Mouse (Mus musculus) liver, postnatal 0 days (tissue): ENCODE data around the gene Uba7. TPM values are rescaled to one million over a fixed set of nuclear protein-coding genes. Genes with fewer than 3 reads are reported as not detected.

ENCODE experiments used
- ATAC-seq: fragments of 200-750 bp; cut with Nextera tagmentation; 2 replicates; pipeline ENCODE4 v1.8.0; 2017; ENCODE audit warnings: mild to moderate bottlenecking, moderate library complexity
- DNase-seq: peaks from one replicate; pipeline ENCODE4 v3.0.0-alpha.2; 2016
- H3K27ac ChIP-seq: fragments of 300-500 bp; sonication (generic); 2 replicates; pipeline ENCODE4 v1.5.1; 2014; ENCODE audit warnings: antibody characterized with exemption, moderate library complexity, mild to moderate bottlenecking, low read depth
- H3K27me3 ChIP-seq: fragments of 300-500 bp; sonication (generic); 2 replicates; pipeline ENCODE4 v1.6.1; 2014; ENCODE audit warnings: low read length, control low read depth, mixed read lengths; ENCODE audit not compliant: insufficient read depth
- H3K36me3 ChIP-seq: fragments of 300-500 bp; sonication (generic); replicated peaks from 2 replicates; pipeline ENCODE4 v1.6.1; 2014; ENCODE audit warnings: mild to moderate bottlenecking, control low read depth, low read length, moderate library complexity, mixed read lengths; ENCODE audit not compliant: insufficient read depth
- H3K4me1 ChIP-seq: fragments of 300-500 bp; sonication (generic); 2 replicates; pipeline ENCODE4 v1.6.1; 2014; ENCODE audit warnings: antibody characterized with exemption, mild to moderate bottlenecking, control low read depth; ENCODE audit not compliant: insufficient read depth
- H3K4me2 ChIP-seq: fragments of 300-500 bp; sonication (generic); 2 replicates; pipeline ENCODE4 v1.6.1; 2014; ENCODE audit warnings: low read depth, mild to moderate bottlenecking, low read length, moderate library complexity, mixed read lengths
- H3K4me3 ChIP-seq: fragments of 300-500 bp; sonication (generic); 2 replicates; pipeline ENCODE4 v1.5.1; 2014; ENCODE audit warnings: low read depth, low read length
- H3K9ac ChIP-seq: fragments of 300-500 bp; sonication (generic); replicated peaks from 2 replicates; pipeline ENCODE4 v1.6.1; 2014; ENCODE audit warnings: mild to moderate bottlenecking, moderate library complexity
- H3K9me3 ChIP-seq: fragments of 300-500 bp; sonication (generic); 2 replicates; pipeline ENCODE4 v1.6.1; 2016; ENCODE audit warnings: mild to moderate bottlenecking, control low read depth, low read length, mixed read lengths
- CTCF ChIP-seq: sonication (generic); IDR thresholded peaks from 2 replicates; pipeline ENCODE4 v1.5.1; 2016; ENCODE audit warnings: antibody characterized with exemption, low read depth
- EP300 ChIP-seq: IDR thresholded peaks from 2 replicates; pipeline ENCODE4 v1.6.1; 2016; ENCODE audit warnings: antibody characterized with exemption, low read depth, mild to moderate bottlenecking
- WGBS: fragments of 180-500 bp; shearing (Covaris S2); extraction: QIAGEN DNeasy Blood & Tissue Kit; methylation state at CpG from one replicate; pipeline ENCODE4 v1.1.7; 2014; ENCODE audit not compliant: insufficient replicate concordance; 5-methylcytosine and 5-hydroxymethylcytosine counted together
- polyA plus RNA-seq: library from polyadenylated mRNA; unstranded; fragments of >200 nt; fragmentation: Nextera tagmentation; extraction: Ambion mirVana; gene quantifications from 2 replicates; pipeline ENCODE4 v1.2.1, GENCODE M21; 2015

The Uba7 gene
- polyA plus RNA-seq, 1 experiment from 2014 or later, result 33.2 TPM

DNA sequence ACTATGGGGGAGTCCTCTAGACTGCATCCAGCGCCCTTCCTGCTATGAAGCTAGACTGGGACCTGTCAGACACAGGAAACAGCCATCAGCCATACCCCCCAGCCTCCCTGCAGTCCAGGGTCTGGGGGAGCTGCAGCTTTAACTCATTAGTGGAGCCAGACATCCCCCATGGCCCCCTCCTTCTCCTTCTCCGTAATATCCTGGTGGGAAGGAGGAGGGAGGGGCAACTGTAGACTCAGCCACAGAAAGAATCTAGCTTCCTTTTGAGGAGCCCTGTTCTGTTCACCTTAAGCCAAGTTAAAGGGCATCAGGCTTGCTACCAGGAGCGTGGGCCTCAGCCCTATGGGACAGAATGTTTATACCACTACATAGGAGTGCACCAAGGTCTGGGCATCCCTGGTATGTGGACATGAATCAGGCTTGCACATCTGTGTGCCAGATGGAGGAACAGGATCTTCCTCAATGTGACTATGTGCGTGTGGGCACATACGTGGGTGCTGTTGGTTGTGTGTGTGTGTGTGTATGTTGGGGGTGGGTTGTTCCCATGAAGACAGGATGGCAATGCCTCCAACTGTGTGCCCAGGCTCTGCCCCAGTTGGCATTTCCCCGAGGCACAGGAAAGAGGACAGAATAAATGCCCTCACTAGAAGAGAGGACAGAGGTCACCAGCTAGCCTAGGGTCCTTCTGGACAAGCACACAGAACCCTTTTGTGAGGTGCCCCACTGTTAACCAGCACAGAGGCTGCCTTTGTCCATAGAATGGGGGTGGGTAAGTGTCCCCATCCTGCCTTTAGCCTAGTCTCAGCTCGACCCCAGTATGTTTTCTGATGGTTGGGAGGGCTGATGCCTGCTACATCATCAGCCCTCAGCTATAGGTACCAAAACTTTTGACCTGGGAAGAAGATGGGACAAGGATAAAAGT lies 6.6 kb downstream of the Uba7 start:
- H3K4me2 ChIP-seq, result peak overlapping the region; percentile 87
- peaks cover 70% of the 10 kb centered on the region for H3K4me1 ChIP-seq
- WGBS, result 37% methylated on average over 7 of the region's 7 CpGs
- no peak for ATAC-seq
- peak overlapping the region; percentile 63 for H3K4me3 ChIP-seq
- no peaks in the 10 kb centered on the region for H3K9me3 ChIP-seq
- H3K27ac ChIP-seq, result peak overlapping the region; percentile 95
- peaks cover 69% of the 10 kb centered on the region for H3K36me3 ChIP-seq
- peak overlapping the region; percentile 83 for H3K9ac ChIP-seq
- no peak for DNase-seq
- TF ChIP-seq EP300 (no peak), CTCF (no peak)
- no peaks in the 10 kb centered on the region for H3K27me3 ChIP-seq

GRCm38 (mm10) chr9:107982681-107983346 lies 7.5 kb downstream of the Uba7 start, which contains the start of gene Gm20661:
Gm20661 (plus strand) TSS chr9:107983058.
- Histone ChIP-seq H3K4me3 (peak within 1 kb of the TSS; percentile 63), H3K9ac (peak within 1 kb of the TSS; percentile 83), H3K36me3 (peaks cover 60% of the 10 kb centered on the region), H3K27ac (peak within 1 kb of the TSS; percentile 95), H3K27me3 (no peaks in the 10 kb centered on the region), H3K4me1 (peaks cover 64% of the 10 kb centered on the region), H3K4me2 (peak within 1 kb of the TSS; percentile 87), H3K9me3 (no peaks in the 10 kb centered on the region)
- TF ChIP-seq CTCF, result no peak
- peak; percentile 94 for TF ChIP-seq EP300
- ATAC-seq (peak; percentile 73), DNase-seq (peak; percentile 85)
- 16% methylated on average over 14 of the region's 14 CpGs for WGBS

DNA sequence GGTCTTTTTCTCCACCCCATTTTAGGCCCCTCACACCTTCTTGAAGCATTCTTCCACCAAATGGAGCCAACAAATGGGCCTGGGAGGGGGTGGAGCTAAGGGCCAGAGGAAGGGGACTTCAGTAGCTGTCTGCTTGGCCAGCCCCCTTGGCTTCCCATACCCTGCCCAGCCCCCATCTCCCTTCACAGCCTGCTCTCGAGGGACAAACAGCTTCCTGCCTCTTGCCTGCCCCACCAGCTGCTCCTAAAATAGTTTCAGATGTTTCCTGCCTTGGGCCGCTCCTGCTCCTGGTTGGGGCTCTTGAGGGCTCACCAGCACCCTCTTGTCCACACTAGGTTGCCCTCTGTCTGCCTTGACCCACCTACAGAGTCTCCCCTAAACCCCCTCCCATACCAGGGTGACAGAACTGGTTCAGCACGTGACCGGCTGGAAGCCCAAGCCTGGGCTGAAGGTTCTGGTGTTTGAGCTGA lies 8.2 kb downstream of the Uba7 start:
- 19% methylated on average over 4 of the region's 4 CpGs for WGBS
- no peak for TF ChIP-seq CTCF
- no peak for TF ChIP-seq EP300
- DNase-seq, result peak; percentile 77
- H3K4me3 ChIP-seq, result peak overlapping the region; percentile 63
- peaks cover 54% of the 10 kb centered on the region for H3K36me3 ChIP-seq
- H3K9me3 ChIP-seq, result no peaks in the 10 kb centered on the region
- no peaks in the 10 kb centered on the region for H3K27me3 ChIP-seq
- H3K4me1 ChIP-seq, result peaks cover 59% of the 10 kb centered on the region
- H3K27ac ChIP-seq, result peak overlapping the region; percentile 95
- peak overlapping the region; percentile 87 for H3K4me2 ChIP-seq
- ATAC-seq, result no peak
- peak overlapping the region; percentile 83 for H3K9ac ChIP-seq

- ATAC-seq (no peak), DNase-seq (peak; percentile 33)
- TF ChIP-seq CTCF, result no peak
- no peak for TF ChIP-seq EP300
- Histone ChIP-seq H3K9me3 (no peaks in the 10 kb centered on the region), H3K27ac (peak overlapping the region; percentile 95), H3K4me3 (peak overlapping the region; percentile 63), H3K36me3 (peaks cover 47% of the 10 kb centered on the region), H3K27me3 (no peaks in the 10 kb centered on the region), H3K4me2 (peak overlapping the region; percentile 87), H3K4me1 (peaks cover 57% of the 10 kb centered on the region), H3K9ac (peak overlapping the region; percentile 83)
- WGBS, result 37% methylated on average over 19 of the region's 19 CpGs
Observed at GRCm38 (mm10) chr9:107984052-107984753, 8.9 kb downstream of the Uba7 start.

DNA sequence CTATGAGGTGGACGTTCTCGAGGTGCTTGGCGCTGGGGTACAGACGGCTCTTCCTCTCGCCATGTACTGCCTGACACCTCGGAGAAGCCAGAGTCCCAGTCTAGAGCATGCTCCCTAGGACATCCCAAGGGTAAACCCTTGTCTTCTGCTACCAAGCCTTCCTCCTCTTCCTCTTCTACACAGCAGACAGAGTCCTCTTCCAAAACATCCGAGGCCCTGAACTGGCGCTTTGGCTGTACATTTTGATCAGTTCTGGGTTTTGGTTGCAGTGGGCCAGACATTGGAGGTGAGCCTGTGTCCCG lies 9.4 kb downstream of the Uba7 start:
- Histone ChIP-seq H3K27me3 (no peaks in the 10 kb centered on the region), H3K9me3 (no peaks in the 10 kb centered on the region), H3K4me1 (peaks cover 57% of the 10 kb centered on the region), H3K4me3 (peak overlapping the region; percentile 63), H3K27ac (peak overlapping the region; percentile 95), H3K36me3 (peaks cover 42% of the 10 kb centered on the region), H3K4me2 (peak overlapping the region; percentile 87), H3K9ac (peak overlapping the region; percentile 83)
- TF ChIP-seq CTCF (no peak), EP300 (no peak)
- DNase-seq (no peak), ATAC-seq (no peak)
- WGBS, result 29% methylated on average over 9 of the region's 9 CpGs
